Mouse (Mus musculus) midbrain, embryonic 16.5 days (tissue): ENCODE data around the gene Blmh. TPM values are rescaled to one million over a fixed set of nuclear protein-coding genes. Genes with fewer than 3 reads are reported as not detected.
A peak's percentile ranks its signal among the peaks of the same experiment; 100 is the strongest.
"Not testable (repeated sequence)": the region's sequence is repeated elsewhere in the genome, so short reads cannot be mapped to it uniquely, and the experiment has no call there.

Source experiments
- ATAC-seq: fragments of 200-750 bp; cut with Nextera tagmentation; 2 replicates; pipeline ENCODE4 v1.8.0; 2017; ENCODE audit warnings: moderate TSS enrichment
- H3K27ac ChIP-seq: fragments of 300-500 bp; sonication (generic); 2 replicates; pipeline ENCODE4 v1.5.1; 2014; ENCODE audit warnings: mild to moderate bottlenecking, low read length, mixed read lengths
- H3K27me3 ChIP-seq: fragments of 300-500 bp; sonication (generic); 2 replicates; pipeline ENCODE4 v1.6.1; 2014; ENCODE audit warnings: low read depth, low read length, mixed read lengths; ENCODE audit not compliant: control insufficient read depth, insufficient read depth
- H3K36me3 ChIP-seq: fragments of 300-500 bp; sonication (generic); 2 replicates; pipeline ENCODE4 v1.6.1; 2014; ENCODE audit warnings: mild to moderate bottlenecking, low read length, moderate library complexity, mixed read lengths; ENCODE audit not compliant: control insufficient read depth, insufficient read depth
- H3K4me1 ChIP-seq: fragments of 300-500 bp; sonication (generic); 2 replicates; pipeline ENCODE4 v1.6.1; 2014; ENCODE audit warnings: mild to moderate bottlenecking, low read length, mixed read lengths; ENCODE audit not compliant: control insufficient read depth, insufficient read depth
- H3K4me2 ChIP-seq: fragments of 300-500 bp; sonication (generic); 2 replicates; pipeline ENCODE4 v1.6.1; 2014; ENCODE audit warnings: mild to moderate bottlenecking, low read length, mixed read lengths
- H3K4me3 ChIP-seq: fragments of 300-500 bp; sonication (generic); 2 replicates; pipeline ENCODE4 v1.5.1; 2014; ENCODE audit warnings: low read depth, mild to moderate bottlenecking, low read length, moderate library complexity, mixed read lengths
- H3K9ac ChIP-seq: fragments of 300-500 bp; sonication (generic); 2 replicates; pipeline ENCODE4 v1.6.1; 2014; ENCODE audit warnings: low read depth, low read length, mixed read lengths
- H3K9me3 ChIP-seq: fragments of 300-500 bp; sonication (generic); replicated peaks from 2 replicates; pipeline ENCODE4 v1.6.1; 2014; ENCODE audit warnings: mild to moderate bottlenecking, low read length, mixed read lengths; ENCODE audit not compliant: control insufficient read depth, poor library complexity, severe bottlenecking
- WGBS: fragments of 180-500 bp; shearing (Covaris S2); extraction: QIAGEN DNeasy Blood & Tissue Kit; methylation state at CpG from one replicate; pipeline ENCODE4 v1.1.7; 2014; 5-methylcytosine and 5-hydroxymethylcytosine counted together
- polyA plus RNA-seq: library from polyadenylated mRNA; unstranded; fragments of >200 nt; fragmentation: Nextera tagmentation; extraction: Ambion mirVana; gene quantifications from 2 replicates; pipeline ENCODE4 v1.2.1, GENCODE M21; 2015

Blmh gene
- polyA plus RNA-seq, 1 experiment from 2014 or later = 139 TPM

DNA sequence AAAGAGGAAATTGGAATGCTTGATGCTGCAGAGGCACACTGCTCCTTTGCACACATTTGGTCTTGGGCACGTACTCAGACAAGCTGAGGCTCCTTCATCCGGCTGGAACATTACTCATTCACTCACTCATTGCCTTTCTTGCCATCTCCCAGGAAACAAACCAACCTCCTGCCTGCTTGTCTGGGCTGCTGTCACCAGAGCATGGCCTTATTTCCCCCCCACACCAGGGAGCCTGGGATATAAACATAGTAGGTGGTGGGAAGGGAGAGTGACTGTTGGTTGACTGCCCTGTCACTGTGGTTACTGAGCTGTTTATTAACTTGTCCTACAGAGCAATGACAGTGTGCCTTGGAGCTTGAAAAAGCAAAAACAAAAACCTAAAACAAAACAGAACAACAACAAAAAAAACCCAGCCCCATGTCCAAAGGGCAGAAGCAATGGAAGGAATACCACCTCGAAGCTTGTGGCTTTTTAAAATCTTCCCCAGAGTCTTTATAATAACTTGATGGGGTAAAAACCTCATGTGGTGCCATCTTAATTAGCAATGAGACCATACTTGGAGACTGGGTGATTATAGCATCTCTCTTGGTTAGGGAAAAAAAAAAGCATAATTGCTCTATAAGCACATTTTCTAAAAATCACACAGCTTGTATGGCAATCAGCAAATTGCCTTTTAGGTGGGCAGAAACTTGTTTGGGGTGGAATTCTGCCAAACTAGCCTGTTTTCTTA, 13.1 kb upstream of the Blmh start:
- no peak for ATAC-seq
- H3K4me2 ChIP-seq = no peak overlapping the region
- H3K27me3 ChIP-seq = no peaks in the 10 kb centered on the region

DNA sequence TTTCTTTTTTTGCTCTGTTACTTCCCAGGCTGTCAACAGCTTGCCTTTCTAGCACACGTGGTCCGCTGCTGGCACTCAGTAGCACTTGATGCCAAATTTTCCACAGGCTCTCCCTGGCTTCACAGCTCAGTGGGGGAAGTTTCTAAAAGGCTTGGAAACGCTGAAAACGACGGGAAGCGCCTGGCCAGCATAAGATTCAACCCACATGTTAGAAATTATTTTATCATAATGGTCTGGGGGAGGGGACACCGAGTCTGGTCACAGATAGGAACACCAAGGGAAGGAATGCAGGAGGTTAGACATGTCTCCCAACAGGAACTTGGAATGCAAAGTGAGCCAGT, 12.6 kb upstream of the Blmh start:
- Histone ChIP-seq H3K4me2 (no peak overlapping the region), H3K27me3 (no peaks in the 10 kb centered on the region), H3K36me3 (no peaks in the 10 kb centered on the region), H3K4me3 (no peak overlapping the region), H3K4me1 (no peaks in the 10 kb centered on the region), H3K9me3 (no peaks in the 10 kb centered on the region), H3K27ac (no peak overlapping the region), H3K9ac (no peak overlapping the region)
- no peak for ATAC-seq
- 56% methylated on average over 7 of the region's 7 CpGs for WGBS

More for the DNA sequence above, 13.1 kb upstream of the Blmh start:
- Histone ChIP-seq H3K4me3 (no peak overlapping the region), H3K36me3 (no peaks in the 10 kb centered on the region), H3K9me3 (no peaks in the 10 kb centered on the region), H3K9ac (no peak overlapping the region), H3K27ac (no peak overlapping the region), H3K4me1 (no peaks in the 10 kb centered on the region)
- 31% methylated on average over 3 of the region's 3 CpGs for WGBS

- H3K9me3 ChIP-seq = no peaks in the 10 kb centered on the region
- 78% methylated on average over 7 of the region's 7 CpGs for WGBS
- no peak overlapping the region for H3K4me3 ChIP-seq
- no peak overlapping the region for H3K9ac ChIP-seq
- no peak overlapping the region for H3K4me2 ChIP-seq
- no peaks in the 10 kb centered on the region for H3K27me3 ChIP-seq
- no peak overlapping the region for H3K27ac ChIP-seq
- H3K36me3 ChIP-seq = no peaks in the 10 kb centered on the region
- no peak for ATAC-seq
- no peaks in the 10 kb centered on the region for H3K4me1 ChIP-seq
Measured at GRCm38 (mm10) chr11:76914366-76914765, 10.2 kb upstream of the Blmh start.

GRCm38 (mm10) chr11:76916539-76917229, 7.9 kb upstream of the Blmh start:
- Histone ChIP-seq H3K27me3 (no peaks in the 10 kb centered on the region), H3K9ac (0 out of 2 replicates have a peak overlapping the region, but pooled peaks have one; percentile 6), H3K4me3 (no peak overlapping the region), H3K36me3 (no peaks in the 10 kb centered on the region), H3K27ac (no peak overlapping the region), H3K4me2 (peak overlapping the region; percentile 14; the same call in 1 of the 2 replicates), H3K9me3 (no peaks in the 10 kb centered on the region), H3K4me1 (no peaks in the 10 kb centered on the region)
- WGBS = 41% methylated on average over 13 of the region's 13 CpGs
- no peak for ATAC-seq

- 54% methylated on average over 3 of the region's 3 CpGs for WGBS
- Histone ChIP-seq H3K4me3 (no peak overlapping the region), H3K9me3 (no peaks in the 10 kb centered on the region), H3K9ac (no peak overlapping the region), H3K27me3 (no peaks in the 10 kb centered on the region), H3K36me3 (no peaks in the 10 kb centered on the region), H3K4me1 (no peaks in the 10 kb centered on the region), H3K27ac (no peak overlapping the region), H3K4me2 (no peak overlapping the region)
- no peak for ATAC-seq
Measured at GRCm38 (mm10) chr11:76917230-76917548, 7.4 kb upstream of the Blmh start.

DNA sequence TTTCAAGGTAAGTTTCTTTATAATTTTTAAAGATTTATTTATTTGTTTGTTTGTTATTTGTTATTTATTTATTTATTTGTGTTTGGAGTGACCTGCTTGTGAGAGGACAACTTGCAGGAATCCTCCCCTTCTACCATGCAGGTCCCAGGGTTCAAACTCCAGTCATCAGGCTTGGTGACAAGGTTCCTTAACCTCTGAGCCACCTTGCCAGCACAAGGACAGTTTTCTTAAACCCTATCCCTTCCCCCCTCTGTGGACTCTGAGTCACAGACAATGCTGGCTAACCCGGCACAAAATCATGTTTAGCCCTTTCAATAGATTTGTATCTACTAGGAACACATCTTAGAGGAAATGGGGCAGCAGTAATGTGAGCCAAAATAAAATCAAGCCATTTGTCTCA, 4.0 kb upstream of the Blmh start:
- ATAC-seq = no peak
- Histone ChIP-seq H3K27me3 (no peaks in the 10 kb centered on the region), H3K4me1 (no peaks in the 10 kb centered on the region), H3K4me3 (no peak overlapping the region), H3K4me2 (no peak overlapping the region), H3K36me3 (no peaks in the 10 kb centered on the region), H3K9me3 (no peaks in the 10 kb centered on the region), H3K9ac (no peak overlapping the region), H3K27ac (no peak overlapping the region)
- 59% methylated on average over 1 of the region's 1 CpGs for WGBS

DNA sequence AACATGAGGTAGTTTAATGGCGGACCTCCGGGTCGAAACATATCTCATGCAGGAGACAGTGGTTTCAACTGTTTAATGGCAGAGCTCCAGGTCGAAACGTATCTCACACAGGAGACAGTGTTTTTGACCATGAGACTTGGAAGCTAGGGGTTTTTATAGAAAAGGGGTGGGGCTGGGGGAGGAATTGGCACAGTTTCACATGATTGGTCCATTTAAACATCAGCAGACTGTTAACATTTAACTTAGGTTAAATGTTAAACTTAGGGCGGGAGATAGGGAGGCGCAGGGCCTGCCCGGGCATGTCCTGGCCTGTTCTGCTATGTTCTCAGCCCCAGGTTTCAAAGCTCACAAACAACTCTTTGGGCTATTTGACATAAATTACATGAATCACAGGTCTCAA, 4.0 kb downstream of the Blmh start:
- H3K9me3 ChIP-seq, H3K4me3 ChIP-seq, H3K4me1 ChIP-seq, H3K4me2 ChIP-seq, H3K27ac ChIP-seq, ATAC-seq, H3K36me3 ChIP-seq, H3K27me3 ChIP-seq, H3K9ac ChIP-seq: not testable (repeated sequence)
- 90% methylated on average over 8 of the region's 8 CpGs for WGBS

DNA sequence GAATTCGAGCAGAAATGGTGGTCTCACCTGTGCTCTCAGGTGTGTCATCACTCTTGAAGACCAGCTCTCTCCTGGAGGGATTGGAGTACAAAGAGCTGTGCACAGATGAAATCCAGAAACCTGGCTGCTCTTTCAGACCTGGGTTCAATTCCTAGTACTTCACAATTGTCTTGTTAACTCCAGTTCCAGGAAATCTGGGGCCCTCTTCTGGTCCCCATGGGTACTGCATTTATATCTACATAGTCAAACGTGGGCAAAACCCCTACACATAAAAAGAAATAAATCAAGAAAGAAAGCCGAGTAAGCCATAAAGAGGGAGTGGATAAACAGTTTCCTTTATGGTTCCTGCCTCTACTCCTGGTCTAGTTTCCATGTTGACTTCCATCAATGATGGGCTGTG, 8.6 kb downstream of the Blmh start:
- Histone ChIP-seq H3K27ac (no peak overlapping the region), H3K4me2 (no peak overlapping the region), H3K36me3 (no peaks in the 10 kb centered on the region), H3K4me1 (no peaks in the 10 kb centered on the region), H3K9me3 (no peaks in the 10 kb centered on the region), H3K9ac (no peak overlapping the region), H3K4me3 (no peak overlapping the region), H3K27me3 (no peaks in the 10 kb centered on the region)
- ATAC-seq = no peak
- 60% methylated on average over 3 of the region's 3 CpGs for WGBS

- ATAC-seq = no peak
- Histone ChIP-seq H3K4me1 (no peaks in the 10 kb centered on the region), H3K9ac (no peak overlapping the region), H3K9me3 (no peaks in the 10 kb centered on the region), H3K27me3 (no peaks in the 10 kb centered on the region), H3K27ac (no peak overlapping the region), H3K4me2 (no peak overlapping the region), H3K4me3 (no peak overlapping the region), H3K36me3 (no peaks in the 10 kb centered on the region)
- WGBS = 81% methylated on average over 5 of the region's 5 CpGs
Measured at GRCm38 (mm10) chr11:76936578-76936977, 12.0 kb downstream of the Blmh start.
